Mouse (Mus musculus): ENCODE measurements around the gene Pnma1. TPM values are rescaled to one million over a fixed set of nuclear protein-coding genes. Genes with fewer than 3 reads are reported as not detected.

Gene Pnma1
- polyA plus RNA-seq, 1 experiment: 3.2 TPM

- no peak for TF ChIP-seq POLR2A (IDR thresholded peaks at IDR 0.05; ENCODE audit: borderline replicate concordance, extremely low read depth, insufficient read depth, insufficient read length, poor library complexity, severe bottlenecking)
- no peak for TF ChIP-seq CTCF (IDR thresholded peaks at IDR 0.05; ENCODE audit: borderline replicate concordance, extremely low read depth, insufficient read depth, insufficient read length)
Observed at GRCm38 (mm10) chr12:84128576-84128975, 19.7 kb downstream of the Pnma1 start.

GRCm38 (mm10) chr12:84126899-84127298 lies 21.4 kb downstream of the Pnma1 start:
- no peak for TF ChIP-seq CTCF (IDR thresholded peaks at IDR 0.05; ENCODE audit: borderline replicate concordance, extremely low read depth, insufficient read depth, insufficient read length)
- no peak for TF ChIP-seq POLR2A (IDR thresholded peaks at IDR 0.05; ENCODE audit: borderline replicate concordance, extremely low read depth, insufficient read depth, insufficient read length, poor library complexity, severe bottlenecking)

More at GRCm38 (mm10) chr12:84128576-84128975, 19.7 kb downstream of the Pnma1 start:
- no peak for DNase-seq (ENCODE audit: low read depth)

GRCm38 (mm10) chr12:84125892-84126291 lies 22.4 kb downstream of the Pnma1 start:
- DNase-seq (ENCODE audit: low read depth): no peak
- TF ChIP-seq POLR2A (IDR thresholded peaks at IDR 0.05; ENCODE audit: borderline replicate concordance, extremely low read depth, insufficient read depth, insufficient read length, poor library complexity, severe bottlenecking): no peak
- no peak for TF ChIP-seq CTCF (IDR thresholded peaks at IDR 0.05; ENCODE audit: borderline replicate concordance, extremely low read depth, insufficient read depth, insufficient read length)

More at GRCm38 (mm10) chr12:84126899-84127298, 21.4 kb downstream of the Pnma1 start:
- DNase-seq (ENCODE audit: low read depth): no peak

DNA sequence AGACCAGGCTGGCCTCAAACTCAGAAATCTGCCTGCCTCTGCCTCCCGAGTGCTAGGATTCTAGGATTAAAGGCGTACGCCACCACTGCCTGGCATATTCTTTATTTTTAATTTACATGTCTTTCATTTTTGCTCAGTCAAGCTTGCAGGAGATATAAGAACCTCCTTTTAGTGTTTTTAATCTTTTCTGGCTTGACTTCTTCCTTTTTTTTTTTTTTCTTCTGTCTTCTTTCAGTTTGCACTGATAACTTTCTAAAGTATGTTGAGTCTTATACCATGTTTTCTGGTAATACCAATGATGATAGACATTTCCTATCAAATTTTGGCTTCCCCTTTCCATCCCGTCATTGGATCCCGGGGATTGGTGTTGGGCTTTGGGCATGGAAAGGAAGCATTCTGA lies 28.7 kb downstream of the Pnma1 start:
- no peak for TF ChIP-seq CTCF (IDR thresholded peaks at IDR 0.05; ENCODE audit: borderline replicate concordance, extremely low read depth, insufficient read depth, insufficient read length)
- TF ChIP-seq POLR2A (IDR thresholded peaks at IDR 0.05; ENCODE audit: borderline replicate concordance, extremely low read depth, insufficient read depth, insufficient read length, poor library complexity, severe bottlenecking): no peak
- no peak for DNase-seq (ENCODE audit: low read depth)

DNA sequence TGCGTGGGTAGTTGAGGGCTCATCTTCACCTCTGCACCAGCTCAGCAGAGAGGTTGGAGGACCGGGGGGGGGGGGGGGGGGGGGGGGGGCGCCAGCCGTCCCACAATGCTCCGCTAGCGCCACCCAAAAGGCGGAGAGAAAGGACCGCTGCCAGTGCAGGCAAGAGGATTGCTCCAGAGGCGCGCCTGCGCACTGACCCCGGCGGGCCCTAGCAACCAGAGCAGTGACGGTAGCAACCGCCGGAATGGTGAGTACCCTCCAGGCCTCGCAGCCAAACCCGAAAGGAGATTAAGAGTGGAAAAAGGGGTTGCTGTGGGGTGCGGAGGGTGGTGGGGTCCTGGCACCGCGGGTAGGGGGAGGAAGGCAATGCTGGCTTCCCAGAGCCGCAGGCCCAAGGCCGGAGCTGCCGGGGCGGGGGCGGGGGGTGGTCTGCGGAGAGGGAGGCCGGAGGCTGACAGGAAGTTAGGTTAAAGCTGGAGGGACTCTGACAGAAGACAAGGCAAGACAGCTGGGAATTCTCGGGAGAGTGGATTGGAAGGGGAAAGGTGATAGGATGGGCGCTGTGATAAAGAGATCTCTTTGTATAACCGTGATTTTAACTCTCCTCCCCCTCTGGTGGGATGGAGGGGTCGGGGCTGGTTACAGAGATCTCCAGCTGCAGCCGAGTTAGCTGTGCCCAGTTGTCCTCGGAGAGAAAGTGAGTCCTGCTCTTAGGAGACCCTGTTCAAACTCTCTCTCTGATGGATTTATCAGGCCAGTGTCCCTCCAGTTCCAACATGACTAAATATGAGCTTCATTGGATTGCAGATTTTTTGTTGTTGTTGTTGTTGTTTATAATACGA lies 33.9 kb downstream of the Pnma1 start, which contains the start of gene Dnal1:
TSS of gene Dnal1 (plus strand) at position 214 of the 842 bp plus-strand sequence.
- peak; percentile 97 for DNase-seq (ENCODE audit: low read depth)
- TF ChIP-seq POLR2A (IDR thresholded peaks at IDR 0.05; ENCODE audit: borderline replicate concordance, extremely low read depth, insufficient read depth, insufficient read length, poor library complexity, severe bottlenecking) (0 out of 2 replicates have a peak, but pooled peaks have one; percentile 10), CTCF (IDR thresholded peaks at IDR 0.05; ENCODE audit: borderline replicate concordance, extremely low read depth, insufficient read depth, insufficient read length) (no peak)

DNA sequence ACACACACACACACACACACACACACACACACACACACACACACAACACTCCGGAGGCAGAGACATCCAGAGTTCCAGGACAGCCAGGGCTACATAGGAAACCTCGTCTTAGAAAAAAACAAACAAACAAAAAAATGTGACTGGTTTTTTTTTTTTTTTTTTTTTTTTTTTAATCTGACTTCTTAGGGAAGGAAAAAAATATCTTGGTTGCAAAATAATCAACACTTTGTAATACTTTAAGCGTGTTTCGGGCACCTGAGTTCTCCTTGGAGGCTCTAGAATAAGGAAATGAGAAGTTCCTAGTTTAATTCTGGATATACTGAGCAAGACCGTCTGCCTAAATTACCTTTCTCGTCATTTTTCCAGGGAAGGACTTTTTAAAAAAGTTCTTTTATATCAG lies 34.6 kb downstream of the Pnma1 start:
- DNase-seq (ENCODE audit: low read depth): no peak
- TF ChIP-seq CTCF (IDR thresholded peaks at IDR 0.05; ENCODE audit: borderline replicate concordance, extremely low read depth, insufficient read depth, insufficient read length) (no peak), POLR2A (IDR thresholded peaks at IDR 0.05; ENCODE audit: borderline replicate concordance, extremely low read depth, insufficient read depth, insufficient read length, poor library complexity, severe bottlenecking) (no peak)

- no peak for DNase-seq (ENCODE audit: low read depth)
- TF ChIP-seq CTCF (IDR thresholded peaks at IDR 0.05; ENCODE audit: borderline replicate concordance, extremely low read depth, insufficient read depth, insufficient read length) (no peak), POLR2A (IDR thresholded peaks at IDR 0.05; ENCODE audit: borderline replicate concordance, extremely low read depth, insufficient read depth, insufficient read length, poor library complexity, severe bottlenecking) (no peak)
Observed at GRCm38 (mm10) chr12:84110814-84111213, 37.5 kb downstream of the Pnma1 start.

DNA sequence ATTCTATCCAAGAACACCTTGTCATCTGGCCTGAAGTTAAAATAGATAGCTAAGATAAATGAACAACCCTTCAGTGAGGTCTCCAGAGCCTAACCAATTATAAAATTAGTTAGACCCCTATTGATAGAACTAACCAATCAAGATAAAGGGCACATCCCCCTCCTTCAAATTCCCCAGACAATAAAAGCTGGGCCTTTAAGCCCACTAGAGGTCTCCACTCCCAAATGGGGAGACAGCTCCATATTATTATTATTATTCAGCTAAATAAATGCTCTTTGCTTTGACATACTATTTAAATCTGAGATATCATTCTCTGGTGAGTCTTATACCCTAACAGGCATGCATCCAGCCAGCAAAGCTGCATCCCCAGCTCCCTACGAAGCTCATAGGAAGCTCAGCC lies 38.4 kb downstream of the Pnma1 start:
- no peak for TF ChIP-seq CTCF (IDR thresholded peaks at IDR 0.05; ENCODE audit: borderline replicate concordance, extremely low read depth, insufficient read depth, insufficient read length)
- no peak for TF ChIP-seq POLR2A (IDR thresholded peaks at IDR 0.05; ENCODE audit: borderline replicate concordance, extremely low read depth, insufficient read depth, insufficient read length, poor library complexity, severe bottlenecking)
- no peak for DNase-seq (ENCODE audit: low read depth)

- no peak for DNase-seq (ENCODE audit: low read depth)
- TF ChIP-seq POLR2A (IDR thresholded peaks at IDR 0.05; ENCODE audit: borderline replicate concordance, extremely low read depth, insufficient read depth, insufficient read length, poor library complexity, severe bottlenecking): no peak
- TF ChIP-seq CTCF (IDR thresholded peaks at IDR 0.05; ENCODE audit: borderline replicate concordance, extremely low read depth, insufficient read depth, insufficient read length): no peak
Observed at GRCm38 (mm10) chr12:84107692-84108091, 40.6 kb downstream of the Pnma1 start.

DNA sequence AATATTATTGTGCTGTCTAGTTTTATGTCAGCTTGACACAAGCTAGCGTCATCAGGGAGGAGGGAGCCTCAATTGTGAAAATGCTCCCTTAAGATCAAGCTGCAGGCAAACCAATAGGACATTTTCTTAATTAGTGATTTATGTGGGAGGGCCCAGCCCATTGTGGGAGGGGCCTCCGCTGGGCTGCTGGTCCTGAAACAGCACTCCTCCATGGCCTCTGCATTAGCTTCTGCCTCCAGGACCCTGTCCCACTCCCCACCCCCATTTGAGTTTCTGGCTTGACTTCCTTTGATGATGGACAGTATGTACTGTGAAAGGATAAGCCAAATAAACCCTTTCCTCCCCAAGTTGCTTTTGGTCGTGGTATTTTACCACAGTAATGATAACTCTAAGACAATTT lies 41.3 kb downstream of the Pnma1 start:
- DNase-seq (ENCODE audit: low read depth): no peak
- no peak for TF ChIP-seq CTCF (IDR thresholded peaks at IDR 0.05; ENCODE audit: borderline replicate concordance, extremely low read depth, insufficient read depth, insufficient read length)
- no peak for TF ChIP-seq POLR2A (IDR thresholded peaks at IDR 0.05; ENCODE audit: borderline replicate concordance, extremely low read depth, insufficient read depth, insufficient read length, poor library complexity, severe bottlenecking)

DNA sequence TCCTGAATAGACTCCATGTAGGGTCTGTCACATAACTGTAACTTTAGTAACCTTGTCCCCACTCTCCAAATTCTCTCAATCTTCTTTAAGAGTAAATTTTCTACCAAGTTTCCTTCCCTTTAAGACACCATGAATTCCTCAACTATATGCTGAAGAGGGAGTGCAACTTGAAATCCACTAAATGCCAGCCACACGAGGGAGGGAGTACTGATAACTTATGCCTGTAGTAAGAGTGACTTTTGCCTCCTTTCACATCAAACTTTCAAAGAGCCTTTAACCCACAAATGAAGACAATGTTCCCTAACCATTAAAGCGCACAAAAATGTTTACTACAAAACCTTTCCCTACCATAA lies 46.8 kb downstream of the Pnma1 start:
- TF ChIP-seq CTCF (IDR thresholded peaks at IDR 0.05; ENCODE audit: borderline replicate concordance, extremely low read depth, insufficient read depth, insufficient read length) (no peak), POLR2A (IDR thresholded peaks at IDR 0.05; ENCODE audit: borderline replicate concordance, extremely low read depth, insufficient read depth, insufficient read length, poor library complexity, severe bottlenecking) (no peak)
- DNase-seq (ENCODE audit: low read depth): peak; percentile 8

DNA sequence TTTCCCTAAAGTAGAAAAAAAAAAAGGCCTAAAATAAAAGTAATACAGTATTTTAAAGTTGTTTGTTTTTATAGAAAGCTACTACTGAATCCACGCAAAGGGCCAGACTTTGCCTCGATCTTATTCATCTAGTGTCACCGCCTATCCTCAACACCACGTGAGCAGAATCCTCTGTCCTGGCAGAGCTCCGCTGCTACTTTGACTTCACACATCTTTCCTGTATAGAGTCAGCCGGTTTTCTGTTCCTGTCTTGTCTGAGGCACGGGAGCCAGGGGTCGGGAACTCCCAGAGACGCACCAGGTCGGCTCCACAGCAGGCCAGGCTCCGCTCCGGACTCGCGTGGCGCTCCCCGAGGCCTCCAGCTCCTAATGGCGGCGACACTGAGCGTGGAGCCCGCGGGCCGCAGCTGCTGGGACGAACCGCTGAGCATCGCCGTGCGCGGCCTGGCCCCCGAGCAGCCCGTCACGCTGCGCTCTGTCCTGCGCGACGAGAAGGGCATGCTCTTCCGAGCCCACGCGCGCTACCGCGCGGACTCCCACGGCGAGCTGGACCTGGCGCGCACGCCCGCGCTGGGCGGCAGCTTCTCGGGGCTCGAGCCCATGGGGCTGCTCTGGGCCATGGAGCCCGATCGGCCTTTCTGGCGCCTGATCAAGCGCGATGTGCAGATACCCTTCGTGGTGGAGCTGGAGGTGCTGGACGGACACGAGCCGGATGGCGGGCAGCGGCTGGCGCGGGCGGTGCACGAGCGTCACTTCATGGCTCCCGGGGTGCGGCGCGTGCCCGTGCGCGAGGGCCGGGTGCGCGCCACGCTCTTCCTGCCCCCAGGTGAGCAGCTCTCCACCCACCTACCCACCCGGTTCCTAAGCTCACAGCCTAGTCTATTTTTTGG lies 47.4 kb downstream of the Pnma1 start, which contains the start of gene Acot6:
TSS of gene Acot6 (plus strand) at position 51 of the 889 bp plus-strand sequence.
- DNase-seq (ENCODE audit: low read depth): peak; percentile 76
